Mouse (Mus musculus): ENCODE data around the gene Gk. TPM values are rescaled to one million over a fixed set of nuclear protein-coding genes. Genes with fewer than 3 reads are reported as not detected.

Gk gene
- polyA plus RNA-seq, 3 experiments from 2014 or later: 2.5 to 3.3 (median 3.2) TPM

Other genes starting within 250 kb of the Gk start
- gene Tab3, start 202.8 kb downstream of the Gk start, polyA plus RNA-seq (2017; shearing (Covaris generic)): 1 to 10 TPM; 2.4 to 3.5 (median 2.9) TPM
- 1 to 10 TPM; 1.9 to 6.7 (median 2.7) TPM for gene 5430427O19Rik, start 93.5 kb upstream of the Gk start, polyA plus RNA-seq (2017; shearing (Covaris generic))